Mouse (Mus musculus): ENCODE data around the gene Cdh1. TPM values are rescaled to one million over a fixed set of nuclear protein-coding genes. Genes with fewer than 3 reads are reported as not detected.

Cdh1 gene
- polyA plus RNA-seq, 2 experiments = 11.4 to 14.8 TPM

DNA sequence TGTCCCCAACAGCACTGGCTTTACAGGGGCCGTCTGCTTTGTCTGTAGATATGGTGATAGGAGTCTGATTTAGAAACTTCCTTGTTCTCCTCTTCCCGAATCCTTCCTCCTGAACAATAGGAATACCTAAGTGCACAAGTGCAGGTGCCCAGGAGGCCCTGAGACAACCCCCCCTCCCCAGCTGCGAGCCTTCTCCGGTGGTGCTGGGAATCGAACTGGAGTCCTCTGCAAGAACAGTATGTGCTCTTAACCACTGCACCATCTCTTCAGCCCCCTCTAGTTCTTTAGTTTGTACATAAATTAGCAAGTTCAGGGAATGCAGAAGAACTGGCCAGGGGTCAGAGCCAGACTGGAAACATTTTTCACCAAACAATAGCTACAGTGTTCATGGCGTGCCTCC, 14.7 kb downstream of the Cdh1 start:
- no peak overlapping the region for H3K27ac ChIP-seq
- no peaks in the 10 kb centered on the region for H3K27me3 ChIP-seq (ENCODE audit: control insufficient read depth, insufficient read depth, low read length)
- no peak overlapping the region for H3K4me2 ChIP-seq (ENCODE audit: low read depth)
- H3K36me3 ChIP-seq (replicated peaks; ENCODE audit: control insufficient read depth, insufficient read depth, low read depth) = no peaks in the 10 kb centered on the region
- H3K9me3 ChIP-seq (ENCODE audit: control insufficient read depth, low read length) = no peaks in the 10 kb centered on the region
- WGBS (ENCODE audit: insufficient replicate concordance) = 60% methylated on average over 6 of the region's 6 CpGs
- TF ChIP-seq CTCF (IDR thresholded peaks at IDR 0.05; ENCODE audit: low read depth) = no peak
- no peak for TF ChIP-seq EP300 (IDR thresholded peaks at IDR 0.05; ENCODE audit: low read depth)
- H3K9ac ChIP-seq (replicated peaks) = no peak overlapping the region
- H3K4me1 ChIP-seq (replicated peaks; ENCODE audit: control insufficient read depth in 2 of 2, insufficient read depth in 2 of 2, low read length in 1 of 2) = 0 out of 4 replicates have a peak, but pooled peaks cover 0 to 7% of the 10 kb centered on the region in 2 experiments
- no peak overlapping the region for H3K4me3 ChIP-seq (ENCODE audit: insufficient read depth in 1 of 2, low read depth in 2 of 2, low read length in 2 of 2)
- DNase-seq (ENCODE audit: low read depth in 3 of 3, low spot score in 3 of 3) (no peak), ATAC-seq (ENCODE audit: insufficient read depth) (no peak)

GRCm38 (mm10) chr8:106618324-106618723, 15.2 kb downstream of the Cdh1 start:
- ATAC-seq (ENCODE audit: insufficient read depth) (no peak), DNase-seq (ENCODE audit: low read depth in 3 of 3, low spot score in 3 of 3) (no peak)
- TF ChIP-seq CTCF (IDR thresholded peaks at IDR 0.05; ENCODE audit: low read depth) (no peak), EP300 (IDR thresholded peaks at IDR 0.05; ENCODE audit: low read depth) (no peak)
- Histone ChIP-seq H3K27ac (no peak overlapping the region), H3K4me2 (ENCODE audit: low read depth) (no peak overlapping the region), H3K9ac (replicated peaks) (no peak overlapping the region), H3K27me3 (ENCODE audit: control insufficient read depth, insufficient read depth, low read length) (no peaks in the 10 kb centered on the region), H3K4me3 (ENCODE audit: insufficient read depth in 1 of 2, low read depth in 2 of 2, low read length in 2 of 2) (no peak overlapping the region), H3K4me1 (replicated peaks; ENCODE audit: control insufficient read depth in 2 of 2, insufficient read depth in 2 of 2, low read length in 1 of 2) (0 out of 4 replicates have a peak, but pooled peaks cover 0 to 8% of the 10 kb centered on the region in 2 experiments), H3K9me3 (ENCODE audit: control insufficient read depth, low read length) (no peaks in the 10 kb centered on the region), H3K36me3 (replicated peaks; ENCODE audit: control insufficient read depth, insufficient read depth, low read depth) (no peaks in the 10 kb centered on the region)
- WGBS (ENCODE audit: insufficient replicate concordance) = 51% methylated on average over 6 of the region's 6 CpGs

- ATAC-seq (ENCODE audit: insufficient read depth) = peak; percentile 68
- Histone ChIP-seq H3K27ac (no peak overlapping the region), H3K4me2 (ENCODE audit: low read depth) (no peak overlapping the region), H3K27me3 (ENCODE audit: control insufficient read depth, insufficient read depth, low read length) (no peaks in the 10 kb centered on the region), H3K4me1 (replicated peaks; ENCODE audit: control insufficient read depth in 2 of 2, insufficient read depth in 2 of 2, low read length in 1 of 2) (0 out of 4 replicates have a peak, but pooled peaks cover 0 to 8% of the 10 kb centered on the region in 2 experiments), H3K36me3 (replicated peaks; ENCODE audit: control insufficient read depth, insufficient read depth, low read depth) (no peaks in the 10 kb centered on the region), H3K4me3 (ENCODE audit: insufficient read depth in 1 of 2, low read depth in 2 of 2, low read length in 2 of 2) (no peak overlapping the region), H3K9me3 (ENCODE audit: control insufficient read depth, low read length) (no peaks in the 10 kb centered on the region), H3K9ac (replicated peaks) (no peak overlapping the region)
- TF ChIP-seq CTCF (IDR thresholded peaks at IDR 0.05; ENCODE audit: low read depth) (no peak), EP300 (IDR thresholded peaks at IDR 0.05; ENCODE audit: low read depth) (no peak)
- WGBS (ENCODE audit: insufficient replicate concordance) = 35% methylated on average over 9 of the region's 9 CpGs
- DNase-seq (ENCODE audit: low read depth in 3 of 3, low spot score in 3 of 3) = peak in 1 of 3 experiments; percentile 36
Measured at GRCm38 (mm10) chr8:106619549-106620245, 16.5 kb downstream of the Cdh1 start.

- Histone ChIP-seq H3K9ac (replicated peaks) (no peak overlapping the region), H3K27ac (no peak overlapping the region), H3K27me3 (ENCODE audit: control insufficient read depth, insufficient read depth, low read length) (no peaks in the 10 kb centered on the region), H3K36me3 (replicated peaks; ENCODE audit: control insufficient read depth, insufficient read depth, low read depth) (no peaks in the 10 kb centered on the region), H3K4me1 (replicated peaks; ENCODE audit: control insufficient read depth in 2 of 2, insufficient read depth in 2 of 2, low read length in 1 of 2) (0 out of 4 replicates have a peak, but pooled peaks cover 0 to 8% of the 10 kb centered on the region in 2 experiments), H3K9me3 (ENCODE audit: control insufficient read depth, low read length) (no peaks in the 10 kb centered on the region), H3K4me2 (ENCODE audit: low read depth) (no peak overlapping the region), H3K4me3 (ENCODE audit: insufficient read depth in 1 of 2, low read depth in 2 of 2, low read length in 2 of 2) (no peak overlapping the region)
- WGBS (ENCODE audit: insufficient replicate concordance) = 67% methylated on average over 2 of the region's 2 CpGs
- DNase-seq (ENCODE audit: low read depth in 3 of 3, low spot score in 3 of 3) = no peak
- no peak for ATAC-seq (ENCODE audit: insufficient read depth)
- TF ChIP-seq CTCF (IDR thresholded peaks at IDR 0.05; ENCODE audit: low read depth) (no peak), EP300 (IDR thresholded peaks at IDR 0.05; ENCODE audit: low read depth) (no peak)
Measured at GRCm38 (mm10) chr8:106620488-106620887, 17.3 kb downstream of the Cdh1 start.

GRCm38 (mm10) chr8:106623016-106623415, 19.9 kb downstream of the Cdh1 start:
- no peak overlapping the region for H3K4me2 ChIP-seq (ENCODE audit: low read depth)

More at GRCm38 (mm10) chr8:106623016-106623415, 19.9 kb downstream of the Cdh1 start:
- Histone ChIP-seq H3K4me1 (replicated peaks; ENCODE audit: control insufficient read depth in 2 of 2, insufficient read depth in 2 of 2, low read length in 1 of 2) (0 out of 4 replicates have a peak, but pooled peaks cover 0 to 8% of the 10 kb centered on the region in 2 experiments), H3K27me3 (ENCODE audit: control insufficient read depth, insufficient read depth, low read length) (no peaks in the 10 kb centered on the region), H3K9ac (replicated peaks) (no peak overlapping the region), H3K4me3 (ENCODE audit: insufficient read depth in 1 of 2, low read depth in 2 of 2, low read length in 2 of 2) (no peak overlapping the region), H3K36me3 (replicated peaks; ENCODE audit: control insufficient read depth, insufficient read depth, low read depth) (no peaks in the 10 kb centered on the region), H3K9me3 (ENCODE audit: control insufficient read depth, low read length) (no peaks in the 10 kb centered on the region), H3K27ac (no peak overlapping the region)
- TF ChIP-seq CTCF (IDR thresholded peaks at IDR 0.05; ENCODE audit: low read depth) (no peak), EP300 (IDR thresholded peaks at IDR 0.05; ENCODE audit: low read depth) (no peak)
- WGBS (ENCODE audit: insufficient replicate concordance) = 44% methylated on average over 5 of the region's 5 CpGs
- DNase-seq (ENCODE audit: low read depth in 3 of 3, low spot score in 3 of 3) (no peak), ATAC-seq (ENCODE audit: insufficient read depth) (no peak)

Measured in liver, embryonic 14.5 days (tissue).